Mouse (Mus musculus) gastrocnemius, postnatal 36 days (tissue): ENCODE data around the gene Mfsd4b1. TPM values are rescaled to one million over a fixed set of nuclear protein-coding genes. Genes with fewer than 3 reads are reported as not detected.

Experiments
- DNase-seq, 2 experiments: peaks; one replicate each; pipeline ENCODE4 v3.0.0; 2022
- intact Hi-C: fragments of 180-260 bp; cut with DNase I; formaldehyde crosslinking; loops from one replicate; pipeline ENCODE4 v1.15.1; 2025
- total RNA-seq, 2 experiments: library from RNA; stranded (reverse); gene quantifications; 2 replicates each; pipeline ENCODE4 v1.2.3; 2021

Mfsd4b1 gene
- total RNA-seq, 2 experiments from 2014 or later = 2.4 to 2.5 TPM

DNA sequence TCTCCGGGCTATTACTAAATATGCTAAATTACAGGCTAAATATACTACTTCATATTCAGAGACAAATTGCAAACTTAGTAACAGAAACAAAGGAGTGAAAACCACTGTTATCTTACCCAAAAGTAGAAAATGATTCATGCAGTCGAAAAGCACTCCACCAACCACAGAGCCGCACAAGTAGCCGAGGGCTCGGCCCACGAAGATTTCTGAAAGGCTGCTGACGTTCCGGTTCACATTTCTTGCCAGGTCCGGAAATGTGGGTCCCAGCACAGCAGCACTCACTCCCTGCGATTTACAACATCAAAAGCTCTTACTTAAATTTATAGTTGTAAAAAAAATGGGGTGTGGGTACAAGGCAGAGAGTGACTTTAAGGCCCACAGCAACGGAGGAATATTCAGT is 50.1 kb downstream of the Mfsd4b1 start:
- no peak for DNase-seq
- intact Hi-C loops = no loop called here

DNA sequence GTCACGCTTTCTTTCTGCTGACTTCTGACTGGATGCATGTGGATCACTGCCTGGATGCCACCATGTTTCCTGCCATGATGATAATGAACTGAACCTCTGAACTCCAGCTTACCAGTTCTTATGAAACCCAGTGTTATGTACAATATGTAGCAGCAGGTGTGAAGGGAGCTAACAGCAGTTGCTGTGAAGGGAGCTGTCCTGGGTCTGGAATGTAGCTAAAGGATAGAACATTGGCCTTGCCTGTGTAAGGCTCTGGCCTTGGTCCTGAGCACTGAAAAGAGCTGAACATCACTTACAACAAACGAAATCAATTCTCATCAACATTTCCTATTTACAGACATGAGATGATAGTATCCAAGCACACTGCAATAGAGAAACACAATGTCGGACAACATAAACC is 57.6 kb downstream of the Mfsd4b1 start:
- intact Hi-C loops = no loop called here

DNA sequence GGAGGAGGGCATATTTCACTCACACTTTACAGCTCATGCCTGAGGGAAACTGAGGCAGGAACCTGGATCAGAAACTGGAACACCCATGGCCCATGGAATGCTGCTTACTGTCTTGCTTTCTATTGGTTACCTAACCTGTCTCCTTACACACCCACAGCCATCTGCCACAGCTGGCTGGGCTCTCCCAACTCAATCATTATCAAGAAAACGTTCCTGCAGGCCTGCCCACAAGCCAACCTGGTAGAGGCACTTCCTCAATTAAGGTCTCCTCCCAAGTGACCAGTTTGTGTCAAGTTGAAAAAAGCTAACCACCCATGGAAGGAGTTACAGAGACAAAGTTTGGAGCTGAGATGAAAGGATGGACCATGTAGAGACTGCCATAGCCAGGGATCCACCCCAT is 63.2 kb downstream of the Mfsd4b1 start:
- intact Hi-C loops = loop anchor here (5.0 kb wide), 2 partner anchors 65 to 250 kb away; partner anchors contain the start of gene Mfsd4b4
- no peak for DNase-seq

More for the DNA sequence above, 57.6 kb downstream of the Mfsd4b1 start:
- no peak for DNase-seq

DNA sequence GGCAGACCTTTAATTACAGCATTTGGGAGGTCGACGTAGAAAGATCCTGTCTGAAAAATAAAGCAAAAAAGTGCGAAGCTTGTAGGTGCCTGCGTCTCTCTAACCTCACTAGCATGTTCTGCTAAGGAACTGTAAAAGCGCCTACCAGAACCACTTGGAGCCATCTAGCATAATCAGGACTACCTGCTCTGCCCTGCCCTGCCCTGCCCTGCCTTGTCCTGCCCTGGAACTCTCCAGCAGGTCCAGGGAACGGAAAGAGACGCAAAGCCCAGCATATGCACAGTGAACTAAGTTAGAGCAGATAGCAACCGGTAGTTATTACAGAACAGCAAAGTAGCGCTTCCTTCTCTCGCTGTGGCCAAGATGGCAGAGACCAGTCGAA is 64.6 kb downstream of the Mfsd4b1 start:
- intact Hi-C loops = loop anchor here (5.0 kb wide), 2 partner anchors 63 to 252 kb away; partner anchors contain the start of gene Mfsd4b4
- no peak for DNase-seq

DNA sequence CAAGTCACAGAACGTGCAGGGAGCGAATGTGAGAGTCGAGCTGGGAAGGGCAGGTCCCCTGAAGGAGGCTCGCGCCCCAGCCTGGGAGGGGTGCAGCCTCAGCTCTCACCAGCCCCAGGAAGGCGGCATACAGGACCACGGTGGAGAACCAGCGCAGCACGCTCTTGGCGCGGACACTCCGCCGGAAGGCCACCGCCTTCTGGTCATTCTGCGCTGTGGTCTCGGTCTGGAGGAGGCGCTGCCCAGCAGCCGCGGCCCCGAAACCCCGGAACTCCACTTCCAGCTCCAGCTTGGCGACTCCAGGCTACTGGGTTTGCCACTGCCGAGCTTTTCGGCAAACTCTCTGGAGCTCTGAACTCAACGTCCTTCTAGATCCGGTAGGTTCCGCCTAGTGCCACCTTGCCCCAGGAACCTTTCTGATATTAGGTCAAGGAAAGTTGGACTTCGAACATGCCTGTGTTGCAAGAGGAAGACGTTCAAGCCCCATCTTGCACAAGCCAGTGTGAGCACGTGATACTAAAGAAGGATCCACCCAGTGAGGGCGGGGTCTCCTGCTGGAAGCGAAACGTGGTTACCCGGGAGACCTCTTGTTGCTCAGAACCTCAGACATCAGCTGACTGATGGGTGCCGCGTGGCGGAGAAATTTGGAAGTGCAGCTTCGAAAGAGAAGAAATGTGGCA is 65.2 kb downstream of the Mfsd4b1 start, which contains the start of gene Mfsd4b3:
Gene Mfsd4b3, minus strand, starts transcription at position 393 of the 680 bp plus-strand sequence.
- intact Hi-C loops = loop anchor here (5.0 kb wide), 3 partner anchors 63 to 252 kb away; partner anchors contain the start of genes Mfsd4b1 and Mfsd4b4
- peak; percentile 94 for DNase-seq

DNA sequence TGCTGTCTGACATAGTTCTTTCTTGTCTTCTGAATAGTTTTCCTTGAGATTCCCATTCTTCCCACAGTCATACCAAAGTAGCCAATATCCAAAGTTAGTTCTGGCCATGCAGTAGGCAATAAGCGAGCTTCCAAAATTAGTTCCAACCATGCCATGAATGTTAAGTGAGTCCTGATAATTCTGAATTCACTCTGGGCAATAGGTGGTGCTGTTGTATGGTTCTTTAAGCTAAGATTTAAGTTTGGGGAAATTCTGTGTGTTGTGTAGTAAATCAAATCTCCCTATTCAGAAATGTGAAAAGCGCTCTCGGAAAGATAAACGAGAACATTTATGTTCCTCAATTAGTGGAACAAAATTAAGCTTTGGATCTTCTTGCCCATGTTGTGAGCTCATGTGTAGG is 66.8 kb downstream of the Mfsd4b1 start:
- DNase-seq = no peak
- intact Hi-C loops = loop anchor here (5.0 kb wide), 1 partner anchor 69 kb away; the partner anchor contains the start of gene Mfsd4b1

DNA sequence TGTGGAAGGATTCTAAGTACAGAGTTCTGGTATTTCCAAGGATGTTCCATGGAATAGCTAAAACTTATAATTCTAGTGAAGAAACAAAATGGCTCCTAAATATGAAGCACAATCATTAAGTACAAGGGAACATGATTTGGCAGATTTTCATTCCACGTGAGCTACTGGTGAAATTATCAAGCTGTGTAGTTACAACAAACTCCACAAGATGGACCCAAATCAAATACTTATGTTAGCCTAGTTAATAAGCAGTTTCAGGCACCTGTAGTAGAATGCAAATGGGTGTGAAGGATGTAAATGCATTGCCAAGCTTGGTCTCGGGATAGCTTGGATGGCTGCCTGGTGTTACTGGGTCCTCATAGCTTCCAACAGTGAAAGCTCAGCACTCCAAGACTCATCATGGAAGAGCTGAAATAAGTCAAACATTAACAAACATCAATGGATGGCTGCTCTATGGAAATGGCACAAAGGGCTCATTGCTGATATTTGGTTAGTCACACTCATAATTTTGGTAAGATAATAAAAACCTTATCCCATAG is 68.7 kb downstream of the Mfsd4b1 start:
- DNase-seq = no peak
- intact Hi-C loops = loop anchor here (5.0 kb wide), 1 partner anchor 71 kb away; the partner anchor contains the start of gene Mfsd4b1

DNA sequence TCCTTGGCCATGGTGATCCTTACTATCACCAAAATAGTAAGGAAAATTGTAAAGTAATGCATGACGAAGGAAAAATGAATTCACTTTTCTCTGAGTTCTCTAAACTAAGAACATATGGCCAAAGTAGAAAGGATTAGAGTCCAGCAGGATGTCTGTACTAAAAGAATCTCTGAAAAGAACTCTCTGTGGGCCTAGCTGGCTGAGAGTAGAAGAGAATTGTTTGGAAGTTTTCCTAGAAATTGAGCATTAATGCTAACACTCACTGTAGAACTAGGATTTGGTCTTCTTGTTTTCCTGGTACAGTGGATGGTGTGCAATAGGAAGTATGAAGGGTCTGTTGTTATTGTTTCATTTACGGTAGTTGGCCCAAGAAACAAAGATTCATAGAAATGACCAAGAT is 69.9 kb downstream of the Mfsd4b1 start:
- intact Hi-C loops = loop anchor here (5.0 kb wide), 1 partner anchor 72 kb away; the partner anchor contains the start of gene Mfsd4b1
- DNase-seq = no peak

Other genes with a start within 250 kb of the Mfsd4b1 start
- gene Mfsd4b4, start 126.0 kb downstream of the Mfsd4b1 start, total RNA-seq = 1 to 10 TPM; 1.8 to 2.1 TPM
- gene Mfsd4b2, start 98.3 kb downstream of the Mfsd4b1 start, total RNA-seq = under 1 TPM; 0.10 to 0.22 TPM
- gene Mfsd4b3, start 65.1 kb downstream of the Mfsd4b1 start, total RNA-seq = 1 to 10 TPM; 3.9 to 4.6 TPM
- under 1 TPM; 0.38 to 0.47 TPM for gene Mfsd4b5, start 38.6 kb downstream of the Mfsd4b1 start, total RNA-seq
- gene Slc16a10, start 117.0 kb upstream of the Mfsd4b1 start, total RNA-seq = 10 to 100 TPM; 35.3 to 40.5 TPM
- 10 to 100 TPM; 14.1 to 16.4 TPM for gene Rpf2, start 221.8 kb upstream of the Mfsd4b1 start, total RNA-seq
- 10 to 100 TPM; 19.2 to 20.1 TPM for gene Gtf3c6, start 232.8 kb upstream of the Mfsd4b1 start, total RNA-seq